Mouse (Mus musculus) cerebellum, adult 2 months (tissue): ENCODE data around the gene Carmil3.

Source experiments
- CTCF ChIP-seq: fragments of 200-500 bp; IDR thresholded peaks from 2 replicates; pipeline ENCODE4 v1.5.1; 2011; ENCODE audit warnings: low read depth, mild to moderate bottlenecking, control low read depth, low read length, moderate library complexity, borderline replicate concordance; ENCODE audit not compliant: insufficient read depth
- POLR2A ChIP-seq: fragments of 200-500 bp; IDR thresholded peaks from 2 replicates; pipeline ENCODE4 v1.6.1; 2011; ENCODE audit warnings: low read length, control low read depth, borderline replicate concordance; ENCODE audit not compliant: insufficient read depth

- TF ChIP-seq POLR2A: no peak
- no peak for TF ChIP-seq CTCF
Observed at GRCm38 (mm10) chr14:55509540-55509939, 19.1 kb downstream of the Carmil3 start.
